Mouse (Mus musculus): ENCODE data around the gene Mob3c.

DNA sequence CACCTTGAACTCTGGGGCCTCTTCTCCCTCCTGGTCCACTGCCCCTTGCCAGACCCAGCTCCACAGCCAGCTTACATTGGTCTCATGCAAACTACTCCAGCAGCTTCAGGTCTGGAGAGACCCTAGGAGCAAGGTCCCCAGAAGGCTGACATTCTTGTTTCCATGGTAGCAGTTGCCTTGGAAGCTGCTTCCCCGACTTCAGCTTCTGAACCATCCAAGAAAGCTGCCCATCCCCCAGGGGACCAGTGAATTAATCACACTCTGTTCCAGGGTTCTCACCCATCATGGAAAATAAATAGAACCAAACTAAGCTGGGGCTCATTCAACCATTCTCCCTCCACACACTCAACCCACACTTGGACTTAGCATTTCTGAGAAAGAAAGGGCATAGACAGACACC, 53.3 kb downstream of the Mob3c start:
- TF ChIP-seq GATA1 (IDR thresholded peaks at IDR 0.05; ENCODE audit: low read length) (no peak), TAL1 (IDR thresholded peaks at IDR 0.05; ENCODE audit: low read length) (no peak)
